Mouse (Mus musculus): ENCODE results near the gene 4930415O20Rik.

4930415O20Rik gene

DNA sequence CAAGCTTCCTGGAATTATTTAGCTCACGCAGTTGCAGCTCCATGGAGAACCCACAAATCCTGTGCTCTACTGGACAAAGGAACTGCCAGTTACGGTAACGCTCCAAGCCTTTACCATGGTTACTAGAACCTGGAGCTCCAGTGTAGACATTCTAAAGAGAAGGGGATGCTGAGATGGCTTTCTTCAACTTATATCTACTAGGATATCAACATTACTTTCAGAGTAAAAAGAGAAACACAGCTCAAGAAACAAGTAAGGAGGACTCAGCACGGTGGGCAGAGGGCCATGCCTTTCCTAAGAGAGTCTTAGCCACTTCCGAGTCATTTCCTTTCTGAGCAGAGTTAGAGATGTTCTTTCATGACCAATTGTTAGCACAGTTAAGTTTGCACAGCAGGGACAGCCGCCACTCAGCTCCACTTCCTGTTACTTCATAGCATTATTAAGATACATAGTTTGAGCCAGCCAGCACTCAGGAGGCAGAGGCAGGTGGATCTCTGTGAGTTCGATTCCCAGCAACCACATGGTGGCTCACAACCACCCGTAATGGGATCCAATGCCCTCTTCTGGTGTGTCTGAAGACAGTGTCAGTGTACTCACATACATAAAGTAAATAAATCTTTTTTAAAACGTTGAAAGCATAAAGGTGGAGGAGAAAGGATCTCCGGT, at the start of gene 4930415O20Rik, which contains the start of gene Ccnt1:
4930415O20Rik (plus strand) TSS at position 132 of the 666 bp plus-strand sequence.
Ccnt1 (minus strand) TSS at position 51 of the 666 bp plus-strand sequence.
- DNase-seq (ENCODE audit: low read depth): peak; percentile 91

DNA sequence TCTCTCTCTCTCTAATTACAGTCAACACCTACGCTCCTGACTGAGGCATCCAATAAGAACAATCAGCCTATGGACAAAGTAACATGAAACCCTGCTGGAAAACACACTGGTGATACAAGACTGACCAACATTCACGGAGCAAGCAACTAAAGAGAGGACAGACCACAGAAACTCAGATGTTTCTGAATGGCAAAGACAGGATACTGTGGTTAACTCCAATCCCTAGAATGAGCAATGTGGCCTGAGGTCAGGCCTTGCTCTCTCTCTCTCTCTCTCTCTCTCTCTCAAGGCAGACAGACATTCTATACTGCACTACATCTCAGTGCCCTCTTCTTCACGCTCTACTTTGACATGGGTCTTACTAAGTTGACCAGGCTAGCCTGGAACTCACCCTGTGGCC, 49.6 kb upstream of the 4930415O20Rik start:
- peak; percentile 82 for DNase-seq (ENCODE audit: low read depth)

- peak; percentile 54 for DNase-seq (ENCODE audit: low read depth)
Measured at GRCm38 (mm10) chr15:98526057-98526456, 44.7 kb upstream of the 4930415O20Rik start.

DNA sequence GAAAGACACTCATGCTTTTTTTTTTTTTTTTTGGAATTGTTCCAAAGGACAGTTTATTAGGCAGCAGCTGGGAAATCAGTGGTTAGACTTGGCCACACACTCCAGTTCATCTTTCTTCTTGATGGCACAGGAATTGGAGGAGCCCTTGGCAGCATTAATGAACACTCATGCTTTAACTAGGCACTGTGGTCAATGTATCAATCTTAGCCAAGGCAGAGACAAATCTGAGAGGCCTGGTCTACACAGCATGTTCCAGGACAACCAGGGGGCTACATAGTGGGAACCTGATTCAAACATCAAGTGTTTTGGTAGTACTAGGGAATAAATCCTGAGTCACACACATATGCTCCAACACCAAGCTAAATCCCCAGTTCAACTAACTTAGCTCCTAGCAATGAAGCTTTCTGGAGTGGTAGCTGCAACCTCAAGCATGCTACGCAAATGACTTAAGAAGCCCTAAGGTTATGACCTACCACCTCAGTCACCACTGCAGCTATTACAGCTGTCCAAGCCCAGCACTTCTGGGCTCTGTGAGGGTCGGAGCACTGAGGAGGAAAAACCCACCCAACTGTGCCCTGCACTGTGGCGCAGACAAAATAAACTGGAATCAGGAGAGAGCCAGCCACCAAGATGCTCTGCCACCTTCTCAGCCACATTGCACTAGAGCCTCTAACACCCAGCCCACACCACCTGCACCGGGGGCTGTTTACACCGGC, 43.6 kb upstream of the 4930415O20Rik start:
- DNase-seq (ENCODE audit: low read depth): no peak

- DNase-seq (ENCODE audit: low read depth): no peak
Measured at GRCm38 (mm10) chr15:98528066-98528563, 42.7 kb upstream of the 4930415O20Rik start.

DNA sequence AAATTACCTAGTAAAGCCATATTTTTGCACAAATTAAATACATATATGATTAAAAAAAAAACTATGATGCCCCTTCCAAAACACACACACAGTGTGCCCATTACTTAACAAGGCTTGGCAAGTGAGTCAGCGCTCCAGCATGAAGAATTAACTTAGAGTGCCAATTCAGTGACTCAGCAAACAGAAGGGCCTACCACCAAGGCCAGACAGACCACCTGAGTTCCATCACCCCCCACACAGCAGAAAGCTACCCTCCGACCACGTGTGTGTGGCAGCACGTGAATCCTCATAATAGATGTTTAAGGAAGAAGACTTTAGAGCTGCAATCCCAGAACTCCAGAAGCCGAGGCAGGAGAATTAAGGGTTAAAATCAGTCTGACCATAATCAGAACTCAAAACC, 38.5 kb upstream of the 4930415O20Rik start:
- DNase-seq (ENCODE audit: low read depth): peak; percentile 86

GRCm38 (mm10) chr15:98533035-98533531, 37.7 kb upstream of the 4930415O20Rik start:
- peak; percentile 54 for DNase-seq (ENCODE audit: low read depth)

- peak; percentile 99 for DNase-seq (ENCODE audit: low read depth)
Measured at GRCm38 (mm10) chr15:98533881-98534627, 36.8 kb upstream of the 4930415O20Rik start, which contains the start of gene Kansl2. Gene Kansl2 (minus strand): TSS chr15:98534264.

- DNase-seq (ENCODE audit: low read depth): no peak
Measured at GRCm38 (mm10) chr15:98535921-98536320, 34.9 kb upstream of the 4930415O20Rik start.

- no peak for DNase-seq (ENCODE audit: low read depth)
Measured at GRCm38 (mm10) chr15:98536828-98537510, 33.8 kb upstream of the 4930415O20Rik start.

GRCm38 (mm10) chr15:98537923-98538322, 32.9 kb upstream of the 4930415O20Rik start:
- no peak for DNase-seq (ENCODE audit: low read depth)

DNA sequence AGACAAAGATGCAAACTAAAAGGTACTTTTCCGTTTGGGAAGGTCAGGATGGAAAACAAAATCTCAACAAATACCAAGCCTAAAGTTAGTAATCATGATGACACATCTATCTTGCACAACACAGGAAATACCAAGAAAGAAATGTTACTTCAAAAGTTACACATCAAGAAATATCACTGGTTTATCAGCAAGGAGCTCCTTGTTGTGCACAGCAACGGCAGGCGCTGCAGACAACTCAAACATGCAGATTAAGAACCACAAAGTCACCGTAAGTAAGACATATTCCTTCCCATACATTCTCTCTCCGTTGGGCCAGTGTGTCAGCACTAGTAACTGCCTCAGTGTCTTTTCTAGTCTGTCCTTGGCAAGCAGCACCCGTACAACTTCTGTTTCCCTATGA, 29.7 kb upstream of the 4930415O20Rik start:
- DNase-seq (ENCODE audit: low read depth): peak; percentile 85

DNA sequence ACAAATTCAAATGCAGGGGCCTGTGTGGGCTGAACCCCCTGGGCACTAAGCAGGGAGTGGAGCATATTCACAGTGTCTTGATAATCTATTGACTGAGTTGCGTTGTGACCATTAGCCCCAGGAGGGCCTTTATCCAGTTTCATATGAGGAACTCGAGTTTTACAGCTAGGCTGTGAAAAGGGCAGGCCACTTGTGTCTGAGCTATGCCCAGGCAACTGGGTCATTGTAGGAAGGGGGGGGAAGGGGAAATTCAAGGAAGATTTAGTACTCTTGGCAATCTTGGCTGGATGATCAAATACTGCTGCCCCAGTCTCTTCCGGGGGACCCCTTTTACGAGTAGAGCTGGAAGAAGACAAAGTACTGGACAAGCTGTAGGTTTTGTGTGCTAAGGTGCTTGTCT, 27.5 kb upstream of the 4930415O20Rik start:
- DNase-seq (ENCODE audit: low read depth): no peak

DNA sequence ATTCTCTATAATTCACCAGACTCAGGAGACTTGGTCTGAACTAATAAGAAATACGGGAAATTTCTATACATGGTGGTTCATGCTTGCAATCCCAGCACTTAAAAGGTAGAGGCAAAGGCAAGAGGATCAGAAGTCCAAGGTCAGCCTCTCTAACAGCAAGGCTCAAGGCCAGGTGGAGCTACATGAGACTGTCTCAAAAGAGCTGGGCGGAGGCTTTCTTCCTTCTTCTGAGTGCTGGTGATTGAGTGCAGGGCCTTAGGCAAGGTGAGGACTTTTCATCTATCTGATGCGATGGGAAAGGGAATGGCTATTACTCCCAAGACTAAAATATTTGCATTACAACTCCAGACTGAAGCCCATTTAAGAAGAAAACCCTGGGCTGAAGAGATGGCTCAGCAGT, 25.7 kb upstream of the 4930415O20Rik start:
- DNase-seq (ENCODE audit: low read depth): no peak

DNA sequence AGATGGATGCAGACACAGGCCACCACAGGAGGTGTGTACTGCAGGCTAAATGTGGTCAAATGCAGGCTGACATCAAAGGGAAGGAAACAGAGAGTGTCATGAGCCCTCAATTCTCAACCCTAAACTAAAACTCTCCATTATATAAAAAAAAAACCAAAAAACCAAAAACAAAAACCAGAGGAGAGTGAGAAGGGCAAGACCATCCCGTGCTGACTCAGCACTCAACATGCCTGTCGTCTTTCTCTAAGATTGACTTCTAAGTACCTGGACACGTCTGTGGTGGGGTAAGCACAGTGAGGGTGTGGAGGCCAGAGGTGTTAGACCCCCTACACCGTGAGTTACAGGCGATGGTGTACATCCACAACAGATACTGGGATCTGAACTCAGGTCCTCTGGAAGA, 24.0 kb upstream of the 4930415O20Rik start:
- DNase-seq (ENCODE audit: low read depth): no peak

DNA sequence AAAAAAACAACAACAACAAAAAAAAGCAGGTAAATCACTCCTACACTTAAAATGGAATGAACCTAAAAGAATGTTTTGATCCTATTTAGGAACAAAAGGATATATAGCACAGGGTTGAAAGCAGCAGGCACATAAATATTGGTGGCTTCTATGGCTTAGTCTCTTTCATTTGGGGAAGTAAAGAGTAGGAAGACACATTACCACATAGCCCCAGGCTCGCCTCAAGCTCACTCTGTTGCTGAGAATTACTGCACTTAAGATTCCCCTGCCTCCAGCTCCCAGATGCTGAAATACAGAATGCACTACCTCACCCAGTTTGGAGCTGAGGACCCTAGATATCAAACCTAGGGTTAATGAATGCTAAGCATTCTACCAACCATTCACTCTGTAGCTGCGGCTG, 18.0 kb upstream of the 4930415O20Rik start:
- no peak for DNase-seq (ENCODE audit: low read depth)

DNA sequence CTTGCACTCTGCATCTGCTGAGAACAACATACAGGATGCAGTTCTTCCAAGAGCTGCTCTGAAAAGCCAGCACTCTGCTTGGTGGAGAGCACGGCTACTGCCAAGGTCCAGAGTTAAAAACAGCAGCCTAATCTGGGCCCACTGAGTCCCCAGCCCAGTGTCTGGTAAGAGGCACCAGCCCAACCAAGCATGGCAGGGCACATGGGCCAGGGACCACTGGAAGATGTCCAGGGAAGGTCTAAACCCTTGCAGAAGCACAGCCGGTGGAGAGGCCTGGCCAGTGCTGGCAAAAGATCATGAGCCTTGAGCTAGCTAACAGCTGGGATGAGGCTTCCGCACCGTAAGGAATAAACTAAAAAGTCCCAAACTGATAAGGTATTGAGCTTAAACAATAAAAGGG, 14.9 kb upstream of the 4930415O20Rik start:
- no peak for DNase-seq (ENCODE audit: low read depth)

- DNase-seq (ENCODE audit: low read depth): no peak
Measured at GRCm38 (mm10) chr15:98557186-98557585, 13.6 kb upstream of the 4930415O20Rik start.

DNA sequence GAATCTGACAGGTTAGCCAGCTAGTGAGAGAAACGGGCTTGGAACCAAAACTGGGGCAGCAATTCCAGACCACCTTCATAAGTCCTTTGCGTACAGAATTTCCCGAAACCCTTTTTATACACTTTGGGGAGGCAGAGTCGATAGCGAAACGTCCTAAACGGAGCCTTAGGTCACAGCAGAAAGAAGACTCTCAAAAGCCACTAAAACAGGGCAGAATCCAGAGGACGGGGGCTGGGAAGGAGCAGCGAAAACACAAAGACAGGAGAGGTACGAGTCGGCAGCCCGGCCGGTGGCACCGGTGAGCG, 3.9 kb upstream of the 4930415O20Rik start:
- peak; percentile 36 for DNase-seq (ENCODE audit: low read depth)

DNA sequence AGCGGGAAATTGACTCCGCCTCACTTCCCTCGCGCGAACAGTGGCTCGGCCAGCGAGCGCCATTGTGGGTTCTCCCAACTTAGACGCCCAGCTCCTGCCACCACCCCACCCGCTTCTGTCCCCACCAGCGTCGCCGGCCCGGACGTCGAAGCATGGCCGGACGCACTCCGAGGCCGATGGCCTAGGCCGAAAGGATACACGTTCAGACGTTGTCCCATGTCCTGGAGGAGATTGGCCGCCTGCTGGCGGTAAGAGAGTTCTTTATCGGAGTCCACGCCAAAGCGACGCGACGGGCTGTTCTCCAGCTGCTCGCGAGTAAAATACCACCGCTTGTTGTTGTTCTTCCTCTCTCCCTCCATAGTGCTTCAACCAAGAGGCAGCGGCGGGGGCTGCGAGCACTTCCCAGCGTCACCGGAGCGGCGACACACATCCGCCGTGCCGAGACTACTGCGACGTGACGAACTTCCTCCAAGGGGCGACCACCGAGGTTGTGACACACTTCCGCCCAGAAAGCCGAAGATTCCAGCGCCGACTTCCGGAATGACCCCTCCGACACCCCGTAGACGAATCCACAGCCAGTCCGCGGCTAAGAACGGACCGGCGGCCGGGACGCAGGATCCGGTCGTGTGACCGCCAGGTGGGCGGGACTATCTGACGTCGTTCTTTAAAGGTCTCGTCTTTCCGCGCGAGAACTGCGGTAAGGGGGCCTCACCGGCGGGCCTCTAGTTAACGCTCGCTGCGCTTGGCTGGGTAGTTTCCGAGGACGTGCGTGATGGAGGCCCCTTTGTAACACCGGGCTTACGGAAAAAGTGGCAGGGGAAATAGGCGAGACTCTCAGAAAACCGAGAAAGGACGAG, 3.3 kb upstream of the 4930415O20Rik start:
- peak; percentile 100 for DNase-seq (ENCODE audit: low read depth)

All from 416B (cell line).